Mouse (Mus musculus): ENCODE measurements around the gene Mpo. TPM values are rescaled to one million over a fixed set of nuclear protein-coding genes. Genes with fewer than 3 reads are reported as not detected.

Gene Mpo
- 2.1 and 8.2 TPM in 2 replicates for polyA plus RNA-seq (2015; fragmentation: Nextera tagmentation; extraction: Ambion mirVana)

DNA sequence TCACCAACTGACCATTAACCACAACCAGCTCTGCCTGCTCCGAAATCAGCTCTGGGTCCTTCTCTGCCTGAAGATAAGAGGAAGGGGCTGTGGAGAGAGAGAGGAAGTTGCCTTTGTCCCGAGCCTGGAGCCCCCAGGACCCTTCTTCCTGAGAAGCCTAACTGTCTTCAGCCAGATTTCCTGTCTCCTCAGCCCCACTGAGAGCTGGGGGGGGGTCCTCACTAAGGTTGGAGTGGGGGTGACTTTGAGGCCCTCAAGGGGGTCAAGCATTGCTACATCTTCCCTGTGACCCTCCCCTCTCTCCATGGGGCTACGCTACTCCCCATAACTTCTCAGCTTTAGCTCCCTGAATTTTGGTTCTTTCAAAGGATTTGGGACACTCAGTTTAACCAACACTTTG is at the start of gene Mpo:
Gene Mpo (plus strand): TSS at position 122 of the 400 bp plus-strand sequence.
- no peak for ATAC-seq (ENCODE audit: extremely low read depth, insufficient number of reproducible peaks, low FRiP score, low TSS enrichment)
- Histone ChIP-seq H3K4me2 (no peak within 1 kb of the TSS), H3K9me3 (no peaks in the 10 kb centered on the region), H3K36me3 (no peaks in the 10 kb centered on the region), H3K9ac (no peak within 1 kb of the TSS), H3K27me3 (replicated peaks) (peaks cover 6% of the 10 kb centered on the region; the same call in 1 of the 2 replicates), H3K27ac (replicated peaks) (no peak within 1 kb of the TSS), H3K4me1 (no peaks in the 10 kb centered on the region), H3K4me3 (no peak within 1 kb of the TSS)
- 36% methylated on average over 3 of the region's 3 CpGs for WGBS

DNA sequence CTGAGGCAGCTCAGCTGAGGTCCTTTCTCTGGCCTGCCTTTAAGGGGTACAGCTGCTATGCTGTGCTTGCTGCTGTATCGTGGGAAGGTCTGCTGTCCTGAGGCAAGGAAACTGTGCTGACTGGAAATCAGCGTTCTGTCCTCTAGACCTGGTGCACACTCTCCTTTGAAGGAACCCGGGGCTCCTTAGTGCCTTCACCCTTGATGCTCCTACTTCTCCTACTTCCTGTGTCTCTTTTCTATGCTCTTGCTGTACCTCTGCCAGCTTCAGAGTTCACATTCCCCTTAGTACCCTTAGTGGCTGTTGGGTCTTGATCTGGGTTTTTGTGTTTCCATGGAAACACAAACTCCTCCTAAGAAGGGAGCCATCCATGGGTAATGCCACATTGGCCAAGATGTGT is 49.7 kb upstream of the Mpo start:
- Histone ChIP-seq H3K9me3 (no peaks in the 10 kb centered on the region), H3K4me1 (0 out of 2 replicates have a peak, but pooled peaks cover 4% of the 10 kb centered on the region), H3K4me2 (no peak overlapping the region), H3K27me3 (replicated peaks) (peaks cover 11% of the 10 kb centered on the region; the same call in 1 of the 2 replicates), H3K27ac (replicated peaks) (no peak overlapping the region), H3K36me3 (peaks cover 67% of the 10 kb centered on the region), H3K4me3 (no peak overlapping the region), H3K9ac (no peak overlapping the region)
- ATAC-seq (ENCODE audit: extremely low read depth, insufficient number of reproducible peaks, low FRiP score, low TSS enrichment): no peak
- WGBS: 86% methylated on average over 3 of the region's 3 CpGs

DNA sequence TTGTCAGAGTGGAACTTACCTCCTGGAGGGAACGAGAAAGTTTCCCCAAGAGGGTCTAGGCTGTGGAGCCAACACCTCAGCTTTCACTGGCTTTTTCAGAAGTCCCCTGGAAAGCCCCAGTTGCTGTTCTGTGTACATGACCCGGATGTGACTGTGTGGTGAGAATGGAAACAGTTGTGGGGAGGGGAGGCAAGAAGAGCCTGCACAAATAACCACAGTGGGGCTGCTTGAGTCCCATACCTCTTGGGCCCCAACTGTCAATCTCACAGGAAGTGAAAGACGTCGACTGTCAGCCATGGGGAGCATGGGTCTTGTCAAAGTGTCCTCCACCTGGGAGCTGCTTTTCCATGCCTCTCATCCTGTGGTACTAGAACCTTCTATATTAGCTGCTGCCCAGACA is 48.4 kb upstream of the Mpo start:
- no peak for ATAC-seq (ENCODE audit: extremely low read depth, insufficient number of reproducible peaks, low FRiP score, low TSS enrichment)
- Histone ChIP-seq H3K36me3 (peaks cover 56% of the 10 kb centered on the region), H3K27ac (replicated peaks) (no peak overlapping the region)

DNA sequence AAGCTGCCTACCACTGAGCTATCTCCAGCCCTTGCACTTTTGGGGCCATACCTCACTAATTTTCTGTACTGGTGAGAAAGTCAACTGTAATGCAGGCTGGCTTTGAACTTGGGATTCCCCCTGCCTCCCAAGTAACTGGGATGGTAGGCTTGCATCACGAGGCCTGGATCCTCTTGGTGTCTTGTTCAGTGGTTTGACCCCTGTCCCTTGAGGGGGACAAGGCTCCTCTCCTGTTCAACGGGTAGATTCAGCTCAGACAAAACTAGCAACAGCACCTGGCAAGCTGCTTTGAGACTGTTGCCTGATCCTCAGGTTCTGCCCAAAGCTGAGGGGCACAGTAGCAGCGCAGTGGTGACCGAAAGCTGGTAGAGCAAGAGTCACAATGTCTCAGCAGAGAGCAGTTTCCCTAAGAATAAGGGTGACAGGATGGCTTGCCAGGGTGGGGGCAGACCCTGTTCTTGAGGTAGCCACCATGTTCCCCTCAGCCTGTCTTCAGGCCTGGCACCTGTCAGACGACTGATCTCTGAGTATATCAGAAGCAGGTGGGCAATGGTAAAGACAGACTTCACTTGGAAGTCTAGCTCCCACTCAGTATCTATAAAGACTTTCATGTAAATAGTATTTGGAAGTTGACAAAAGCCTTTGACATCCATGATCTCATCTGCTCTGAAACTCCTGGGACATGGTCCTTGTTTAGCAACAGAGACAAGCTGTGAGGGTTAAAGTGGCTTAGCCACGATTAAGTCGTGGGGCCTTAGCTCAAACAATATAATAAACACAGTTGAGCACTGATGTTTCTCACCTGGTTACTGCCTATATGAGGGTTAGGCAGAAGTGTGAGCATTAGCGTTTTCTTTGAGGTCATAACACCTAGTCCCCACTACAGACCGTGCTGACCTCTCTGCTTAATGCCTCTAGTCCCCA is 47.5 kb upstream of the Mpo start:
- H3K9ac ChIP-seq: no peak overlapping the region
- no peak overlapping the region for H3K4me2 ChIP-seq
- ATAC-seq (ENCODE audit: extremely low read depth, insufficient number of reproducible peaks, low FRiP score, low TSS enrichment): no peak
- no peak overlapping the region for H3K27ac ChIP-seq (replicated peaks)
- 77% methylated on average over 9 of the region's 9 CpGs for WGBS
- no peaks in the 10 kb centered on the region for H3K9me3 ChIP-seq
- peaks cover 29% of the 10 kb centered on the region; the same call in 1 of the 2 replicates for H3K27me3 ChIP-seq (replicated peaks)
- H3K4me3 ChIP-seq: no peak overlapping the region
- peaks cover 46% of the 10 kb centered on the region for H3K36me3 ChIP-seq
- H3K4me1 ChIP-seq: peaks cover 12% of the 10 kb centered on the region; the same call in 1 of the 2 replicates

More for the DNA sequence above, 48.4 kb upstream of the Mpo start:
- peaks cover 23% of the 10 kb centered on the region; the same call in 1 of the 2 replicates for H3K27me3 ChIP-seq (replicated peaks)
- no peak overlapping the region for H3K4me2 ChIP-seq
- no peak overlapping the region for H3K9ac ChIP-seq
- H3K9me3 ChIP-seq: no peaks in the 10 kb centered on the region
- 65% methylated on average over 4 of the region's 4 CpGs for WGBS
- H3K4me3 ChIP-seq: no peak overlapping the region
- peaks cover 12% of the 10 kb centered on the region; the same call in 1 of the 2 replicates for H3K4me1 ChIP-seq

DNA sequence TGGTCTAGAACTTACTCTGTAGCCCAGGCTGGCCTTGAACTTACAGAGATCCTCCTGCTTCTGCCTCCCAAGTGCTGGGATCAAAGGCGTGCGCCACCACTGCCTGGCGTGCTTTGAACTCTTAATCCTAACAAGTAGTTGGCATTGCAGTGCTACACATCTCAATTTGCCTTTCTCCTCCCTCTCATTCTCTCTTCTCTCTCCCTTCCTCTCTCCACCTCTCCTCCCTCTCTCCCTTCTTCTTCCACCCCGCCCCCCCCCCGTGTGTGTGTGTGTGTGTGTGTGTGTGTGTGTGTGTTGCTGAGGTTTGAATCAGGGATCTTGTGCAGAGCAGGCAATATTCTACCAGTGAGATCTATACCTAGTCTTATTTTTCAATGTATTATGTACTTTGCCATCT is 46.1 kb upstream of the Mpo start:
- 87% methylated on average over 5 of the region's 5 CpGs for WGBS
- Histone ChIP-seq H3K4me2 (no peak overlapping the region), H3K27me3 (replicated peaks) (peaks cover 29% of the 10 kb centered on the region; the same call in 1 of the 2 replicates), H3K9ac (no peak overlapping the region), H3K4me3 (no peak overlapping the region), H3K36me3 (peaks cover 32% of the 10 kb centered on the region), H3K9me3 (no peaks in the 10 kb centered on the region), H3K27ac (replicated peaks) (no peak overlapping the region), H3K4me1 (peaks cover 12% of the 10 kb centered on the region; the same call in 1 of the 2 replicates)
- ATAC-seq (ENCODE audit: extremely low read depth, insufficient number of reproducible peaks, low FRiP score, low TSS enrichment): no peak

DNA sequence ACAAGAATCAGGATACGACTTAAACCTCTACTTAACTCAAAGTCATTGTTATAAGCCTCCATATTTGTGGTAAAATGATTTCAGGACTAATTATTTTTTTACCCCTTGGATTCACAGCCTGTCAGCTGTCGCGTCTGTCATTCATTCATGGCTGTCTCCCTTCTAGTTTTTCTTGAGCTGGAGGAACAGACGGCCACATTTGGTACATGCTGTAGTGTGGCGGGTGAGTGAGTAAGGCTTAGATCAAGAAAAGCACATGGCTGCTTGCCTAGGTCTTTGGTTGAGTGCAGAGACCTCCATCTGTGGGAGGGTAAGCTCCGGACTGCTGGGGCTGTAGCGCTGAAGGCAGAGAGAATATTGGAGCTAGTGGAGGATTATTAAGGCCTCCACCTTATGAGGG is 45.7 kb upstream of the Mpo start:
- no peak for ATAC-seq (ENCODE audit: extremely low read depth, insufficient number of reproducible peaks, low FRiP score, low TSS enrichment)
- WGBS: 91% methylated on average over 7 of the region's 7 CpGs
- peak overlapping the region; percentile 55 for H3K4me2 ChIP-seq
- no peak overlapping the region for H3K9ac ChIP-seq
- H3K4me1 ChIP-seq: peaks cover 12% of the 10 kb centered on the region; the same call in 1 of the 2 replicates
- no peak overlapping the region for H3K27ac ChIP-seq (replicated peaks)
- H3K27me3 ChIP-seq (replicated peaks): peaks cover 29% of the 10 kb centered on the region; the same call in 1 of the 2 replicates
- H3K36me3 ChIP-seq: peaks cover 28% of the 10 kb centered on the region
- no peaks in the 10 kb centered on the region for H3K9me3 ChIP-seq
- H3K4me3 ChIP-seq: no peak overlapping the region

DNA sequence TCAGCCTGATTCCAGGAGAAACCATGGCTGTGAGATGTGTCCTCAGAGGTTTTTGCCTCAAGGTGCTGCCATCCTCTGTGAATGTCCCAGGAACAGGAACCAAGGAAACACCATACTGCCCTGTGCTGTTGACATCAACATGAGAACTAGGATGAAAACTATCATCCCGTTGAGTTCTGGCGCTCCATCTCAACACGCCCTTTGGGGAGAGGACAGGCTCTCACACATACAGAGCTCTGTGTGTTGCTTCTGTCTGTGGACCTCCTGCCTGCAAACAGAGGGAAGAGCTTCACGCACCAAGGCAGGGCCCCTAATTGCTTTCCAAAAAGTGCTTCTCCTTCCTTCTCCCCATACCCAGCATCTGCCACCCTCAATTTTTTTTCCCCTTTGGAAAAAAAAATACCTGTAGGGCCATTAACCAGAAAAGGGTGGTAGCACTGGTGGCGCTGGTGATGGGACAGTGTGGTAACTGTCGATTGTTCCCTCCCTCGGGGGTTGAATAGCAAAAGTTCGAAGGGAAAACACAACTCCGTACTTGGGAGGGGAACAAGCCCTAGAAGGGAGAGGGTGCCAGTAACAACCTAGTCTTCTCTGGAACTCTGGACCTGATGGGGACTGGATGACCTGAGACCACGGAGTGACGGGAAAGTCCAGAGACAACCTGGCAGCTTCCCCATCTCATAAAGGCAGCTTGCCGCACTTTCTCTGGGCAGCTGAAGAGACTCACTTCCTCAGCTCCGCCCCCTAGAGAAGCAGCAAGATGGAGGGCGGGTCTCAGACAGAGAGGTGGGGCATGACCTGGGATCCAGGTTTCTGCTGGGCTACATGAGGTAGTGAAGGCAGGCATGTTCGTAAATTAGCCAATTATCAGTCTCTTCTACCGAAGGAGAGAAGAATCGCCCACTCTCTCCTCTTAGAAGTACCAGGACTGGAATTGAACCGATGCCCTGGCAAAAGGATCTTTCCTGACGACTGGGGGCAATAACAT is 45.0 kb upstream of the Mpo start:
- Histone ChIP-seq H3K4me3 (peak overlapping the region; percentile 11; the same call in 1 of the 2 replicates), H3K27ac (replicated peaks) (peak overlapping the region; percentile 59), H3K27me3 (replicated peaks) (peaks cover 29% of the 10 kb centered on the region; the same call in 1 of the 2 replicates), H3K4me1 (peaks cover 12% of the 10 kb centered on the region; the same call in 1 of the 2 replicates), H3K36me3 (peaks cover 21% of the 10 kb centered on the region), H3K4me2 (peak overlapping the region; percentile 55), H3K9me3 (no peaks in the 10 kb centered on the region), H3K9ac (peak overlapping the region; percentile 37; the same call in 1 of the 2 replicates)
- no peak for ATAC-seq (ENCODE audit: extremely low read depth, insufficient number of reproducible peaks, low FRiP score, low TSS enrichment)
- WGBS: 28% methylated on average over 19 of the region's 19 CpGs

DNA sequence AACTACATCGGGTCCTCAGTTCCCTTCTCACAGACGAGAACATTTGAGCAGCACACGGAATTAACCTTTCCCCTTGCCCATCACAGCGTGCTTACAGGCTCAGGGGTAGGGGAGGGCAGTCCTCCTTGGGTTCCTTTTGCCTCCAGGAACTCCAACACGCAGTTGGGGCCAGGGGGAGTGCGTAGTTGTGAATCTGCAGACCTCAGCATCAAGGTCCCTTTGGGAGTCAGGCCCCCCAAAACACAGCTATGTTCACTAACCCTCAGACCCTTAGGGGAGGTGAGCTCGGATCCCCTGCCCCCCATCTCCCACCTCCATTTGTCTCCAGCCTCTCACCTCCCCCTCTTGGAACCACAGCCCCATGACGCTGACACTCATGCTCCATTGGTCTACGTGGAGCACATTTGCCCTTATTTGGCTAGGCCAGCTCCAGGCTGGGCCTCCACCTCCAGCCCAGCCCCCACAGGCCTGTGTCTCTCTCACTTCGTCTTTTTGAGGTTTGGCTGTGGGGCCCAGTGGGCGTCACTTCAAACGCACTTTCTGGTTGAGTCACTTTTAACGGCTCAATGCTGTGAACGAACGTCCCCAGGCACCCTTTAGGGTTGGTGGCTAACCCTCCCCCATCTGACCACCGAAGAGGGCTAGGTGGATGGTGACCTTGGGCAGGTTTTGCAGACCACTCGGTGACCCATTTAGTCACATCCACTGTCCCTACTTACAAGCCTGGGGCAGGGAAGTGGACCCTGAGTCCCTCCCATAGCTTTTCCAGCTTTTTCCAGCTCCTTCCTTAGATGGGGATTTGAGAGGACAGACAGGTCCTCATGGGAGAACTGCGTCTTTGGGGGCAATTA is 44.0 kb upstream of the Mpo start:
- Histone ChIP-seq H3K9me3 (no peaks in the 10 kb centered on the region), H3K4me2 (peak overlapping the region; percentile 55), H3K27me3 (replicated peaks) (peaks cover 29% of the 10 kb centered on the region; the same call in 1 of the 2 replicates), H3K4me1 (peaks cover 13% of the 10 kb centered on the region), H3K36me3 (peaks cover 11% of the 10 kb centered on the region), H3K4me3 (peak overlapping the region; percentile 11; the same call in 1 of the 2 replicates), H3K27ac (replicated peaks) (peak overlapping the region; percentile 59), H3K9ac (no peak overlapping the region; the same call in 1 of the 2 replicates)
- no peak for ATAC-seq (ENCODE audit: extremely low read depth, insufficient number of reproducible peaks, low FRiP score, low TSS enrichment)
- 34% methylated on average over 18 of the region's 18 CpGs for WGBS

DNA sequence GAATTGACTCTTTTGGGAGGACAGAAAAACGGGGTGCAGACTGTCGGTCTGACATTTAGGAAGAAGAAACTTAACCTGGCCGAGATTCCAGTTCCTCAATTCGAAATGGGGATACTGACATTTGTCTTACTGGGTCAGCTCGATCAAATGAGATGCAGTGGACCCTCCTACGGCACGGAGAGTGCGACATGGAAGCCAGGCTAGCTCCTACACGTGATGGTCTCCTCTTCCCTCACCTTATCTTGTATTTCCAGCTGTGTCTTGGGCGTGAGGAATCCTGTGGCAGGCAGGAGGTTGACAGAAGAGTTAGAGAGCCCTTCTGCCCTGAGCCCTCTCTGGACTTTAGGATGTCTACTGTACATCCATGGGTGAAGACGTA is 43.3 kb upstream of the Mpo start:
- peak overlapping the region; percentile 59; the same call in 1 of the 2 replicates for H3K27ac ChIP-seq (replicated peaks)
- 56% methylated on average over 11 of the region's 11 CpGs for WGBS
- no peaks in the 10 kb centered on the region for H3K9me3 ChIP-seq
- H3K27me3 ChIP-seq (replicated peaks): peaks cover 29% of the 10 kb centered on the region; the same call in 1 of the 2 replicates
- H3K4me2 ChIP-seq: peak overlapping the region; percentile 55
- H3K9ac ChIP-seq: no peak overlapping the region; the same call in 1 of the 2 replicates
- peak; percentile 28 for ATAC-seq (ENCODE audit: extremely low read depth, insufficient number of reproducible peaks, low FRiP score, low TSS enrichment)
- peaks cover 5% of the 10 kb centered on the region for H3K36me3 ChIP-seq
- H3K4me1 ChIP-seq: peaks cover 17% of the 10 kb centered on the region
- H3K4me3 ChIP-seq: no peak overlapping the region

DNA sequence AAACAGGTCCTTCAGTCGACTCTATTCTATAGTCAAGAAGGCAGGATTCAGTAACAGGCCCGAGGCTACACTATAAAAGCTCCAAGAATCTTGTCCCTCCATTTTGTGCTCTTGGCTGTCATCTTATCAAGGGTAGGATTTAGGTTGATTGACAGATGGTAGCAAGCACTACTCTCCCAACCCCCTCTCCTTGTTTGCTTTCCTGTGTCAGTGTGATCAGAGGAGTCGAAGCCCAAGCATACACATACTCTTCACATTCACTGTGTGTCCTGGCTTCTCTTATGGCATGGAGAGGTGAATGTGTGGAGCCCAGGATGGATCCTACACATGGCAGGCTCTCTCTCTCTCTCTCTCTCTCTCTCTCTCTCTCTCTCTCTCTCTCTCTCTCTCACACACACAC is 42.9 kb upstream of the Mpo start:
- Histone ChIP-seq H3K4me1 (peaks cover 17% of the 10 kb centered on the region), H3K4me2 (peak overlapping the region; percentile 55; the same call in 1 of the 2 replicates), H3K36me3 (peaks cover under 1% of the 10 kb centered on the region; the same call in 1 of the 2 replicates), H3K27ac (replicated peaks) (peak overlapping the region; percentile 59; the same call in 1 of the 2 replicates), H3K27me3 (replicated peaks) (peaks cover 29% of the 10 kb centered on the region; the same call in 1 of the 2 replicates), H3K4me3 (no peak overlapping the region), H3K9ac (no peak overlapping the region), H3K9me3 (no peaks in the 10 kb centered on the region)
- ATAC-seq (ENCODE audit: extremely low read depth, insufficient number of reproducible peaks, low FRiP score, low TSS enrichment): no peak
- WGBS: 44% methylated on average over 3 of the region's 3 CpGs

All from heart, embryonic 13.5 days (tissue).